Mouse (Mus musculus) embryonic facial prominence, embryonic 14.5 days (tissue): ENCODE results near the gene Ddx59. TPM values are rescaled to one million over a fixed set of nuclear protein-coding genes. Genes with fewer than 3 reads are reported as not detected.

Experiments
- ATAC-seq: fragments of 200-750 bp; cut with Nextera tagmentation; 2 replicates; pipeline ENCODE4 v1.8.0; 2017; ENCODE audit warnings: low read depth, moderate number of reproducible peaks, moderate TSS enrichment
- DNase-seq: peaks from one replicate; pipeline ENCODE4 v3.0.0-alpha.2; 2015; ENCODE audit warnings: low spot score
- H3K27ac ChIP-seq: fragments of 300-500 bp; sonication (generic); replicated peaks from 2 replicates; pipeline ENCODE4 v1.5.1; 2014; ENCODE audit warnings: low read depth, mild to moderate bottlenecking, low read length, moderate library complexity
- H3K27me3 ChIP-seq: fragments of 300-500 bp; sonication (generic); replicated peaks from 2 replicates; pipeline ENCODE4 v1.6.1; 2014; ENCODE audit warnings: low read length; ENCODE audit not compliant: control insufficient read depth, insufficient read depth
- H3K36me3 ChIP-seq: fragments of 300-500 bp; sonication (generic); 2 replicates; pipeline ENCODE4 v1.6.1; 2014; ENCODE audit warnings: low read length, mixed read lengths; ENCODE audit not compliant: control insufficient read depth, insufficient read depth
- H3K4me1 ChIP-seq: fragments of 300-500 bp; sonication (generic); 2 replicates; pipeline ENCODE4 v1.6.1; 2014; ENCODE audit warnings: antibody characterized with exemption, low read length; ENCODE audit not compliant: control insufficient read depth, insufficient read depth
- H3K4me2 ChIP-seq: fragments of 300-500 bp; sonication (generic); 2 replicates; pipeline ENCODE4 v1.6.1; 2014; ENCODE audit warnings: low read depth, mild to moderate bottlenecking, low read length, moderate library complexity, mixed read lengths
- H3K4me3 ChIP-seq: fragments of 300-500 bp; sonication (generic); 2 replicates; pipeline ENCODE4 v1.5.1; 2014; ENCODE audit warnings: low read depth, mild to moderate bottlenecking, low read length
- H3K9ac ChIP-seq: fragments of 300-500 bp; sonication (generic); 2 replicates; pipeline ENCODE4 v1.6.1; 2014; ENCODE audit warnings: low read depth, mild to moderate bottlenecking, low read length, moderate library complexity, mixed read lengths
- H3K9me3 ChIP-seq: fragments of 300-500 bp; sonication (generic); 2 replicates; pipeline ENCODE4 v1.6.1; 2016; ENCODE audit warnings: low read length; ENCODE audit not compliant: control insufficient read depth
- WGBS: fragments of 180-500 bp; shearing (Covaris S2); extraction: QIAGEN DNeasy Blood & Tissue Kit; methylation state at CpG from one replicate; pipeline ENCODE4 v1.1.7; 2014; 5-methylcytosine and 5-hydroxymethylcytosine counted together
- polyA plus RNA-seq: library from polyadenylated mRNA; unstranded; fragments of >200 nt; fragmentation: Nextera tagmentation; extraction: Ambion mirVana; gene quantifications from 2 replicates; pipeline ENCODE4 v1.2.1, GENCODE M21; 2014

Ddx59 gene
- polyA plus RNA-seq, 1 experiment from 2014 or later: 17.0 TPM

DNA sequence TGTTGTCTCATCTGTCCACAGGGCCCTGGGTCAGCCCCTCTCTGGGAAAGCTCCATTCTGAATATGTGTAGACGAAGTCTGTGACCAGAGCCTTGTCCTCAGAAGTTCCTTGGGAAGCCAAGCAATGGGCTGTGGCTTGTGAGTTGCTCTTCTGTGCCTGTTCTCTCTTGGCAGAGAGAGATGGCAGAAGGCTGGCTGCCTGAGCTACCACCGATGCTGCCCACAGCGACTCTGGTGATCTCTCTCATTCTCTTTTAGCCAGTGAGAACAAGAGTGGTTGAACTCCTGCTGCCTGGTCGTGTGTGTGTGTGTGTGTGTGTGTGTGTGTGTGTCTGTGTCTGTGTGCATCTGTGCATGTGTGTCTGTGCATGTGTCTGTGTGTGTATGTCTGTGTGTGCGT lies 37.4 kb downstream of the Ddx59 start:
- DNase-seq: no peak
- 72% methylated on average over 5 of the region's 5 CpGs for WGBS
- no peaks in the 10 kb centered on the region for H3K36me3 ChIP-seq
- no peak overlapping the region for H3K9ac ChIP-seq
- no peaks in the 10 kb centered on the region for H3K27me3 ChIP-seq
- no peak overlapping the region for H3K27ac ChIP-seq
- H3K4me2 ChIP-seq: no peak overlapping the region
- no peaks in the 10 kb centered on the region for H3K9me3 ChIP-seq
- no peak overlapping the region for H3K4me3 ChIP-seq
- H3K4me1 ChIP-seq: peaks cover 4% of the 10 kb centered on the region; the same call in 1 of the 2 replicates
- ATAC-seq: no peak

DNA sequence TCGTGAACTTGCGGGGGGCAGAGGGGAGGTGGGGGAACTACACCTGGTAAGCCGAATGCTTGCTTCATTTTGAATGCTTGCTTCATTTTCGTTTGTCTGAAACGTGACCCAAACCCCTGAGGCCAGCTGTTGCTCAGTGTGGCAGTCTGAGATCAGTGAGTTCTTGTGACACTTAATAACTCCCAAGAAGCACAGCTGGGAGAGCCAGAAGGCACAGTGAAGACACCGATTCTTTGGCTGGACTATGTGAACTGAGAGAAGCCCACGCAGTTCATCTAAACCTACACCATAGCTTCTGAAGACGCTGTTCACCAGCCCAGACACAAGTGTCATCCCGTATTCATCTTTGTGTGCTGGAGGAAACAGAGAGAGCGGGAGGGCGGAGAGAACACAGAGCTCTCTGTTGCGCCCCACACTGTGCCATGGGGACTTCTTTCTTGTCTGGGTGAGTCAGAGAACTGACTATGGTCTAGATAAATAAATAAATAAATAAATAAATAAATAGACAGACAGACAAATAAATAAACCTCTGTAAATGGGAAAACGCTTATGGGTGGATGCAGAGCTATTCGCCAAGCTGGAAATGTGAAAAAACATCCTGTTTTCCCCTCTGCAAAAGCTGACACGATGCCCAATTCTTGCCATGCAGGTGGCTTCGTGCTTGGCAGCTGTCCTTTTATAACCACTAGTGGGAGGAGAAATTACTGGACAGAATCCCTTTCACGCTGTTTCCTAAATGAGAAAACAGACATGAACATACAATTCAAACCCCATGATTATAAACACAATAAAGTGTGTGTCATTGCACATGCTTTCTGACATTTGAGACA lies 40.9 kb downstream of the Ddx59 start:
- H3K4me2 ChIP-seq: no peak overlapping the region
- no peaks in the 10 kb centered on the region for H3K36me3 ChIP-seq
- ATAC-seq (no peak), DNase-seq (no peak)
- 57% methylated on average over 17 of the region's 17 CpGs for WGBS
- no peak overlapping the region for H3K4me3 ChIP-seq
- no peaks in the 10 kb centered on the region for H3K27me3 ChIP-seq
- H3K4me1 ChIP-seq: peaks cover 4% of the 10 kb centered on the region; the same call in 1 of the 2 replicates
- no peaks in the 10 kb centered on the region for H3K9me3 ChIP-seq
- H3K9ac ChIP-seq: no peak overlapping the region
- no peak overlapping the region for H3K27ac ChIP-seq

- no peak overlapping the region for H3K4me2 ChIP-seq
- ATAC-seq: no peak
- no peaks in the 10 kb centered on the region for H3K27me3 ChIP-seq
- no peaks in the 10 kb centered on the region for H3K9me3 ChIP-seq
- no peak overlapping the region for H3K27ac ChIP-seq
- DNase-seq: no peak
- no peak overlapping the region for H3K9ac ChIP-seq
- H3K36me3 ChIP-seq: no peaks in the 10 kb centered on the region
- peaks cover 4% of the 10 kb centered on the region; the same call in 1 of the 2 replicates for H3K4me1 ChIP-seq
- no peak overlapping the region for H3K4me3 ChIP-seq
- WGBS: 82% methylated on average over 6 of the region's 6 CpGs
These were observed 41.7 kb downstream of the Ddx59 start for GRCm38 (mm10) chr1:136456741-136457140.

DNA sequence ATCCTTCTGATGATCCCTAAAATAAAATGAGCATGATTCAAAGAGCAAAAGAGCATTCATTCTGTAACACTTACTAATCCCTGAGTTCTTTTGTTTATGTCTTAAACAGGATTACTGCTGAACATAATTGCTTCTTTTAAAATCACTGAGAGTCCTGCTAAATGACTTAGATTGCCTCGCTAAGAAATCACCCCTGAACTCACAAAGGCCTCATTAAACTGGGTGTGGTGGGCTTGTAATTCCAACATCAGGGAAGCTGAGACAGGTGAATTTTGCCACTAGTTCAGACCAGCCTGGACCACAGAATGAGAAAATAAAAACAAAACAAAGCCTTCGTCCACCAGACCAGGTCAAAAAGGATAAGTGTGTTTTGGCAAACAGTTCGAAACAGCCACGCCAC lies 42.3 kb downstream of the Ddx59 start:
- 0 out of 2 replicates have a peak overlapping the region, but pooled peaks have one; percentile 4 for H3K9ac ChIP-seq
- no peak for DNase-seq
- no peak overlapping the region for H3K27ac ChIP-seq
- no peaks in the 10 kb centered on the region for H3K9me3 ChIP-seq
- 77% methylated on average over 4 of the region's 4 CpGs for WGBS
- no peak overlapping the region for H3K4me3 ChIP-seq
- H3K4me2 ChIP-seq: no peak overlapping the region
- H3K36me3 ChIP-seq: no peaks in the 10 kb centered on the region
- no peak for ATAC-seq
- H3K4me1 ChIP-seq: peaks cover 4% of the 10 kb centered on the region; the same call in 1 of the 2 replicates
- no peaks in the 10 kb centered on the region for H3K27me3 ChIP-seq

DNA sequence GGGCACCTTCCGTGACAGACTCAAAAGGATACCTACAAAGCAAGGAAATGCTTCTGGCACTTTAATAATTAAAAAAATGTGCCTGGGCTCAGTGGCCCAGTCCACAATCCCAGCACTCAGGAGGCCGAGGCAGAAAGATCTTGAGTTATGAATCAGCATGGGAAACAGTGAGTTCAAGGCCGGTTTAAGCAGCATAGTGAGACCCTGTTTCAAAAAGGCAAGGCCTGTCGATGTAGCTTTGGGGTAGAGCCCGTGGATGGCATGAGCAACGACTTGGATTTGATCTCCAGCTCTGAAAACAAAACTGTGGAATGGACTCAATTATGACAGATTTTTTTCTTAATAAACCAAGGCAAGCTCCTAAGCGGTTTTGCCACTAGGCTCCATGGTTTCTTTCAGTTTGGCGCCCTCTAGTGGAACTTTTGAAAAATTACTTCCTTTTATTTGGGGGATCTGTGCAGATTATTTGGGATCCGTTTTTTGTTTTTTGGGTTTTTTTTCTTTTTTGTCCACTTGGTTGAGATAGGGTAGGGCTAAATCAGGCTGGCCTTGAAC lies 43.7 kb downstream of the Ddx59 start:
- H3K27ac ChIP-seq: no peak overlapping the region
- no peaks in the 10 kb centered on the region for H3K27me3 ChIP-seq
- H3K36me3 ChIP-seq: no peaks in the 10 kb centered on the region
- no peaks in the 10 kb centered on the region for H3K9me3 ChIP-seq
- H3K4me2 ChIP-seq: no peak overlapping the region
- no peak overlapping the region for H3K9ac ChIP-seq
- ATAC-seq (no peak), DNase-seq (peak; percentile 86)
- H3K4me3 ChIP-seq: no peak overlapping the region
- WGBS: 26% methylated on average over 9 of the region's 9 CpGs
- peaks cover 4% of the 10 kb centered on the region; the same call in 1 of the 2 replicates for H3K4me1 ChIP-seq

DNA sequence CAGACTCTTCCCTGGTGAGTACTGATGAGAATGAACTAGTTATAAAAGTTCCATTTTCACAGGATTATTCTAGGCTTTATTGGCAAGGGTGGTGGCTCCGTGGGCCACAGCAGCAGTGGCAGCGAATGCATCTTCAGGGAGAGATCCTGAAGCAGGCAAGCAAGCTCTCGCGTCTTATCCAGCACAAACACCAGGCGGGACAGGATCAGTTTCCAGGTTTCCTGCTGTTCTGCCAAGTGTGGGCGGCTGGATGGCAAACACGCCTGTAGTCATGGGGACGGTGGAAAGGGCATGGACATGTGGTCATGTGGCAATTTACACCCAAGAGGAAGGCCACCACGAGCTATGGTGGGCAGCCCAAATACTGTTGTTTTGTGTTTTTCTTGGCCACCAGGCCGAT lies 47.4 kb downstream of the Ddx59 start:
- no peaks in the 10 kb centered on the region for H3K9me3 ChIP-seq

GRCm38 (mm10) chr1:136465168-136465567 lies 50.1 kb downstream of the Ddx59 start:
- H3K36me3 ChIP-seq: peaks cover 13% of the 10 kb centered on the region; the same call in 1 of the 2 replicates
- no peak overlapping the region for H3K9ac ChIP-seq
- H3K4me2 ChIP-seq: no peak overlapping the region
- no peak overlapping the region for H3K27ac ChIP-seq
- DNase-seq (no peak), ATAC-seq (no peak)
- H3K9me3 ChIP-seq: no peaks in the 10 kb centered on the region
- no peaks in the 10 kb centered on the region for H3K27me3 ChIP-seq
- H3K4me1 ChIP-seq: 0 out of 2 replicates have a peak, but pooled peaks cover 5% of the 10 kb centered on the region
- H3K4me3 ChIP-seq: no peak overlapping the region

More for the DNA sequence above, 47.4 kb downstream of the Ddx59 start:
- Histone ChIP-seq H3K4me2 (no peak overlapping the region), H3K36me3 (no peaks in the 10 kb centered on the region), H3K4me1 (0 out of 2 replicates have a peak, but pooled peaks cover 5% of the 10 kb centered on the region), H3K9ac (no peak overlapping the region), H3K27ac (no peak overlapping the region), H3K4me3 (no peak overlapping the region), H3K27me3 (no peaks in the 10 kb centered on the region)
- DNase-seq: no peak
- WGBS: 59% methylated on average over 10 of the region's 10 CpGs
- ATAC-seq: no peak

GRCm38 (mm10) chr1:136466143-136466811 lies 51.2 kb downstream of the Ddx59 start, which contains the start of gene Kif14:
Gene Kif14 (plus strand): TSS chr1:136466343.
- Histone ChIP-seq H3K36me3 (peaks cover 13% of the 10 kb centered on the region; the same call in 1 of the 2 replicates), H3K9me3 (no peaks in the 10 kb centered on the region), H3K4me3 (peak within 1 kb of the TSS; percentile 65), H3K27ac (no peak within 1 kb of the TSS), H3K27me3 (no peaks in the 10 kb centered on the region), H3K9ac (peak within 1 kb of the TSS; percentile 65), H3K4me1 (peaks cover 8% of the 10 kb centered on the region; the same call in 1 of the 2 replicates), H3K4me2 (peak within 1 kb of the TSS; percentile 97)
- ATAC-seq (peak; percentile 100), DNase-seq (peak; percentile 98)
- WGBS: under 1% methylated on average over 39 of the region's 52 CpGs
